Mouse (Mus musculus): ENCODE results near the gene Slc25a3. TPM values are rescaled to one million over a fixed set of nuclear protein-coding genes. Genes with fewer than 3 reads are reported as not detected.

Gene Slc25a3
- 515 and 526 TPM in 2 replicates for polyA plus RNA-seq (2014; fragmentation: Nextera tagmentation; extraction: Ambion mirVana)

GRCm38 (mm10) chr10:91123828-91124822 is at the start of gene Slc25a3:
Gene Slc25a3 (minus strand): TSS chr10:91124059.
- peak; percentile 99 for DNase-seq (ENCODE audit: low spot score)
- Histone ChIP-seq H3K27me3 (replicated peaks; ENCODE audit: control insufficient read depth, insufficient read depth, low read length) (no peaks in the 10 kb centered on the region), H3K4me2 (ENCODE audit: low read depth, low read length) (peak within 1 kb of the TSS; percentile 91), H3K9ac (ENCODE audit: low read depth, low read length) (peak within 1 kb of the TSS; percentile 99), H3K4me3 (ENCODE audit: low read depth, low read length) (peak within 1 kb of the TSS; percentile 99), H3K36me3 (ENCODE audit: control insufficient read depth, insufficient read depth, low read length) (peaks cover 30% of the 10 kb centered on the region), H3K27ac (replicated peaks; ENCODE audit: low read depth, low read length) (peak within 1 kb of the TSS; percentile 94), H3K9me3 (ENCODE audit: control insufficient read depth, low read length) (no peaks in the 10 kb centered on the region), H3K4me1 (ENCODE audit: control insufficient read depth, insufficient read depth, low read length) (peaks cover 7% of the 10 kb centered on the region; the same call in 1 of the 2 replicates)
- WGBS = 24% methylated on average over 27 of the region's 59 CpGs
- ATAC-seq (ENCODE audit: low read depth) = peak; percentile 100

GRCm38 (mm10) chr10:91172329-91173100 is 48.7 kb upstream of the Slc25a3 start:
- peaks cover 18% of the 10 kb centered on the region for H3K4me1 ChIP-seq (ENCODE audit: control insufficient read depth, insufficient read depth, low read length)
- 73% methylated on average over 14 of the region's 14 CpGs for WGBS
- no peaks in the 10 kb centered on the region for H3K9me3 ChIP-seq (ENCODE audit: control insufficient read depth, low read length)
- peak overlapping the region; percentile 97 for H3K4me3 ChIP-seq (ENCODE audit: low read depth, low read length)
- peak overlapping the region; percentile 98 for H3K27ac ChIP-seq (replicated peaks; ENCODE audit: low read depth, low read length)
- DNase-seq (ENCODE audit: low spot score) = no peak
- H3K9ac ChIP-seq (ENCODE audit: low read depth, low read length) = peak overlapping the region; percentile 100
- H3K4me2 ChIP-seq (ENCODE audit: low read depth, low read length) = peak overlapping the region; percentile 86
- no peaks in the 10 kb centered on the region for H3K27me3 ChIP-seq (replicated peaks; ENCODE audit: control insufficient read depth, insufficient read depth, low read length)
- ATAC-seq (ENCODE audit: low read depth) = no peak
- 0 out of 2 replicates have a peak, but pooled peaks cover 4% of the 10 kb centered on the region for H3K36me3 ChIP-seq (ENCODE audit: control insufficient read depth, insufficient read depth, low read length)

GRCm38 (mm10) chr10:91171455-91172328 is 47.8 kb upstream of the Slc25a3 start:
- no peaks in the 10 kb centered on the region for H3K27me3 ChIP-seq (replicated peaks; ENCODE audit: control insufficient read depth, insufficient read depth, low read length)
- H3K4me3 ChIP-seq (ENCODE audit: low read depth, low read length) = peak overlapping the region; percentile 97
- peak overlapping the region; percentile 86 for H3K4me2 ChIP-seq (ENCODE audit: low read depth, low read length)
- peaks cover 27% of the 10 kb centered on the region for H3K4me1 ChIP-seq (ENCODE audit: control insufficient read depth, insufficient read depth, low read length)
- ATAC-seq (ENCODE audit: low read depth) (peak; percentile 97), DNase-seq (ENCODE audit: low spot score) (peak; percentile 96)
- peak overlapping the region; percentile 98 for H3K27ac ChIP-seq (replicated peaks; ENCODE audit: low read depth, low read length)
- H3K36me3 ChIP-seq (ENCODE audit: control insufficient read depth, insufficient read depth, low read length) = 0 out of 2 replicates have a peak, but pooled peaks cover 4% of the 10 kb centered on the region
- H3K9ac ChIP-seq (ENCODE audit: low read depth, low read length) = peak overlapping the region; percentile 100
- no peaks in the 10 kb centered on the region for H3K9me3 ChIP-seq (ENCODE audit: control insufficient read depth, low read length)
- WGBS = 2% methylated on average over 27 of the region's 68 CpGs

GRCm38 (mm10) chr10:91171041-91171440 is 47.2 kb upstream of the Slc25a3 start:
- Histone ChIP-seq H3K4me3 (ENCODE audit: low read depth, low read length) (peak overlapping the region; percentile 97), H3K9ac (ENCODE audit: low read depth, low read length) (peak overlapping the region; percentile 100), H3K36me3 (ENCODE audit: control insufficient read depth, insufficient read depth, low read length) (0 out of 2 replicates have a peak, but pooled peaks cover 4% of the 10 kb centered on the region), H3K4me1 (ENCODE audit: control insufficient read depth, insufficient read depth, low read length) (peaks cover 27% of the 10 kb centered on the region), H3K27ac (replicated peaks; ENCODE audit: low read depth, low read length) (peak overlapping the region; percentile 98), H3K27me3 (replicated peaks; ENCODE audit: control insufficient read depth, insufficient read depth, low read length) (no peaks in the 10 kb centered on the region), H3K4me2 (ENCODE audit: low read depth, low read length) (peak overlapping the region; percentile 54), H3K9me3 (ENCODE audit: control insufficient read depth, low read length) (no peaks in the 10 kb centered on the region)
- DNase-seq (ENCODE audit: low spot score) (peak; percentile 44), ATAC-seq (ENCODE audit: low read depth) (peak; percentile 44)
- 0% methylated on average over 5 of the region's 59 CpGs for WGBS

- no peaks in the 10 kb centered on the region for H3K27me3 ChIP-seq (replicated peaks; ENCODE audit: control insufficient read depth, insufficient read depth, low read length)
- WGBS = 0% methylated on average over 38 of the region's 50 CpGs
- H3K27ac ChIP-seq (replicated peaks; ENCODE audit: low read depth, low read length) = peak overlapping the region; percentile 98
- no peaks in the 10 kb centered on the region for H3K9me3 ChIP-seq (ENCODE audit: control insufficient read depth, low read length)
- H3K4me2 ChIP-seq (ENCODE audit: low read depth, low read length) = peak overlapping the region; percentile 54
- H3K36me3 ChIP-seq (ENCODE audit: control insufficient read depth, insufficient read depth, low read length) = peaks cover 9% of the 10 kb centered on the region
- H3K4me1 ChIP-seq (ENCODE audit: control insufficient read depth, insufficient read depth, low read length) = peaks cover 27% of the 10 kb centered on the region
- H3K9ac ChIP-seq (ENCODE audit: low read depth, low read length) = peak overlapping the region; percentile 100
- DNase-seq (ENCODE audit: low spot score) = peak; percentile 98
- peak overlapping the region; percentile 97 for H3K4me3 ChIP-seq (ENCODE audit: low read depth, low read length)
- ATAC-seq (ENCODE audit: low read depth) = peak; percentile 47; the same call in 1 of the 2 replicates
Measured at GRCm38 (mm10) chr10:91170143-91170941, 46.5 kb upstream of the Slc25a3 start.

GRCm38 (mm10) chr10:91169414-91170065 is 45.7 kb upstream of the Slc25a3 start:
- no peaks in the 10 kb centered on the region for H3K9me3 ChIP-seq (ENCODE audit: control insufficient read depth, low read length)
- H3K9ac ChIP-seq (ENCODE audit: low read depth, low read length) = peak overlapping the region; percentile 100
- peaks cover 16% of the 10 kb centered on the region for H3K36me3 ChIP-seq (ENCODE audit: control insufficient read depth, insufficient read depth, low read length)
- peak overlapping the region; percentile 98 for H3K27ac ChIP-seq (replicated peaks; ENCODE audit: low read depth, low read length)
- DNase-seq (ENCODE audit: low spot score) (no peak), ATAC-seq (ENCODE audit: low read depth) (no peak)
- WGBS = 39% methylated on average over 17 of the region's 17 CpGs
- H3K4me1 ChIP-seq (ENCODE audit: control insufficient read depth, insufficient read depth, low read length) = peaks cover 27% of the 10 kb centered on the region
- H3K4me3 ChIP-seq (ENCODE audit: low read depth, low read length) = peak overlapping the region; percentile 97
- peak overlapping the region; percentile 54 for H3K4me2 ChIP-seq (ENCODE audit: low read depth, low read length)
- no peaks in the 10 kb centered on the region for H3K27me3 ChIP-seq (replicated peaks; ENCODE audit: control insufficient read depth, insufficient read depth, low read length)

GRCm38 (mm10) chr10:91167352-91167751 is 43.5 kb upstream of the Slc25a3 start:
- peaks cover 36% of the 10 kb centered on the region for H3K36me3 ChIP-seq (ENCODE audit: control insufficient read depth, insufficient read depth, low read length)
- peak overlapping the region; percentile 16 for H3K4me3 ChIP-seq (ENCODE audit: low read depth, low read length)
- H3K9me3 ChIP-seq (ENCODE audit: control insufficient read depth, low read length) = no peaks in the 10 kb centered on the region
- H3K4me1 ChIP-seq (ENCODE audit: control insufficient read depth, insufficient read depth, low read length) = peaks cover 27% of the 10 kb centered on the region
- no peak overlapping the region for H3K9ac ChIP-seq (ENCODE audit: low read depth, low read length)
- H3K4me2 ChIP-seq (ENCODE audit: low read depth, low read length) = peak overlapping the region; percentile 54
- H3K27ac ChIP-seq (replicated peaks; ENCODE audit: low read depth, low read length) = peak overlapping the region; percentile 34; the same call in 1 of the 2 replicates
- H3K27me3 ChIP-seq (replicated peaks; ENCODE audit: control insufficient read depth, insufficient read depth, low read length) = no peaks in the 10 kb centered on the region
- WGBS = 53% methylated on average over 7 of the region's 7 CpGs
- DNase-seq (ENCODE audit: low spot score) (peak; percentile 65), ATAC-seq (ENCODE audit: low read depth) (no peak)

All from embryonic facial prominence, embryonic 14.5 days (tissue).